Mouse (Mus musculus): ENCODE measurements around the gene Vti1a.

- TF ChIP-seq CTCF (IDR thresholded peaks at IDR 0.05; ENCODE audit: low read depth, low read length) (no peak), POLR2A (IDR thresholded peaks at IDR 0.05; ENCODE audit: insufficient read depth, low read length) (no peak)
Observed at GRCm38 (mm10) chr19:55520236-55520635, 204.1 kb downstream of the Vti1a start.
